Mouse (Mus musculus) spleen, adult 2 months (tissue): ENCODE results near the gene Ipmk.

ENCODE experiments used
- CTCF ChIP-seq: fragments of 200-500 bp; IDR thresholded peaks from 2 replicates; pipeline ENCODE4 v1.5.1; 2011; ENCODE audit warnings: mild to moderate bottlenecking, inconsistent platforms; ENCODE audit not compliant: insufficient read depth, insufficient read length, insufficient replicate concordance; ENCODE audit errors: extremely low read depth
- POLR2A ChIP-seq: fragments of 200-500 bp; IDR thresholded peaks from 2 replicates; pipeline ENCODE4 v1.6.1; 2011; ENCODE audit warnings: low read depth, low read length, inconsistent platforms

DNA sequence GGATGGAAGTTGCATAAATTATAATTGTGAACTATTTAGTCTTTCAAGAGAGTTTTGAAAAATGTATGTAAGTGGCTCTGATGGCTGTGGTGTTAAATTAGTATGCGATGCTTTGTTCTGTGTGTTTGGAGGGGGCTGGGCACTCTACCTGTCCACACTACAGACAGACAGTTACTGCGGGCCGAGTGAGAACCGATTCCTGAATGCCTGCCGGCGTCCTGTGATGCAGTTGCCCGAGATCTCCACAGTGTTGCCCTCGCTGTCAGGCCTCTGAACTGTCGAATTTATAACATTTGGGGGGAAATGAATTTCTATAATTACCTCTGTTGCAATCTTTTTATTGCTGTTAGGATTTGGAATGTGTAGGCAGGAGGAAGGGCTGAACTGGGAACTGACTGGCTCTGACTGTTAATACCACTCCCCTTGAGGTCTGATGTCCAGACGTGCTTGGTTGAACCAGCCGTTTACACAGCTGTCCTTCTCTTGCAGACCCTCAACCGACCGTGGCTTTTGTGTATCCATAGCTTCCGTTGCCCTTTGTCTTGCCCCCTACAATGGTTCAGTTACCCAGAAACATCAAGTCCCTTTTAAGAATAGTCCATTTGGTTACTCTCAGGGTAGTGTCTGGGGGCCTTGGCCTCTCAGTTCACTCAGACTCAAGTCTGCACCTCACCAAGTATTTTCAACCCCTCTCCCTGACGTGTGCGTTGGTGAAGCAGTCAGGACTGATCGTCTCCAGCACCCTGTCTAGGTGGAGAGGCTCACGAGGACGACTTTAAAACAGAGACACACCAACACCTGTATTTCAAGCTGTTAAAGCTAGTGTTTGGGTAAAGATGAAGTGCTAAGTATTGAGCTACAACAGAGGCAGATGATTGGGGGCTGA is 36.8 kb downstream of the Ipmk start:
- TF ChIP-seq CTCF (no peak), POLR2A (no peak)
